Mouse (Mus musculus) urinary bladder, postnatal 4 days (tissue): Measurements from ENCODE around the gene Golm1.

Experiments
- DNase-seq, 2 experiments: peaks; one replicate each; pipeline ENCODE4 v3.0.0; 2021 to 2022; ENCODE audit warnings: low spot score in 2 of 2

Gene Golm1

DNA sequence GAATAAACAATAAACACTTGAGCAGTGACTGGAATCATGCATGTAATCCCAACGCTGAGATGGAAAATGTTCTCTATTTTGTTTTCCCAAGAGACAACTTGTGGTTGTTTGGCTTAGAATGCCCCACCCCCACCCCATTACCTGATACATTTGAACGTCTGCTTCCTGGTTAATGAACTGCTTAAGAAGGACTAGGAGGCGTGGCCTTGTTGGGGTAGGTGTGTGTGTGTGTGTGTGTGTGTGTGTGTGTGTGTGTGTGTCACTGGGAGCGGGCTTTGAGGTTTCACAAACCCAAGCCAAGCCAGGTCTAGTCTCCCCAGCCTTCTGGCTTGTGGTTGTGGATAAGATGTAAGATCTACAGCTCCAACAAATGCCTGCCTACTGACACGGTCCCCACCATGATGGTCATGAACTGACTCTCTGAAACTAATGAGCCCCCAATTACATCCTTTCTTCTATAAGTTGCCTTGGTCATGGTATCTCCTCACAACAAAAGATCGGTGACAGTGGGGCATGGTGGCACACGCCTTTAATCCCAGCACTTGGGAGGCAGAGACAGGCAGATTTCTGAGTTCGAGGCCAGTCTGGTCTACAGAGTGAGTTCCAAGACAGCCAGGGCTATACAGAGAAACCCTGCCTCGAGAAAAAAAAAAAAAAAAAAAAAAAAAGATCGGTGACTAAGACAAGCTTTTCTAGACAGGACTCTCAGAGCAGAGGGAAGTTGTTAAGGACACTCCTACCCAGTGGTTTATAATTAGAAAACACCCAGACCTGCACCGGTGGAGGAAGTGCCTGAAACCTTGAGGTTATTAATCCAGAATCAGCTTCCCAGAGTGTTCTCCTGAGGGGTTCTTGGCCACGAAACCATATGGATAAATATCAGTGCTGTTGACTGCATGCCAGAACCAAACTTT lies 962 bp upstream of the Golm1 start:
- DNase-seq = no peak

DNA sequence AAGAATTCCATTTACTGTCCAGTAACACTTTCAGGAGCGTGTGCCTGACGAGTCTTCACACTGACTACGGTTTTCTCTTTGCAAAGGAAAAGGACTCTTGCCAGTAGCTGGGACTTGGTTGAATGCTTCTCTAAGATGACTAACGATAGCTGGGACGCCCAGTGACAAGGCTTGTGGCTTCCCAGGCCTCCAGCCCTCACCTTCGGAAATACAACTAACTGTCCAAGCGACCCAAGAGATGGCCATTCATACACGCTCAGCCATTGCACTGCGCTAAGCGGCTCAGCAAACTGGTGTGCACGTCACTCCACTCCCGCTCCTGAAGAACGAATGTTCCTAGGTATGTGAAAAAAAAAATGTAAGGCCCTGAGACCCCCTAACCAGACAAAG lies 855 bp downstream of the Golm1 start:
- DNase-seq = no peak

GRCm38 (mm10) chr13:59674215-59674614 lies 1.4 kb downstream of the Golm1 start:
- no peak for DNase-seq

DNA sequence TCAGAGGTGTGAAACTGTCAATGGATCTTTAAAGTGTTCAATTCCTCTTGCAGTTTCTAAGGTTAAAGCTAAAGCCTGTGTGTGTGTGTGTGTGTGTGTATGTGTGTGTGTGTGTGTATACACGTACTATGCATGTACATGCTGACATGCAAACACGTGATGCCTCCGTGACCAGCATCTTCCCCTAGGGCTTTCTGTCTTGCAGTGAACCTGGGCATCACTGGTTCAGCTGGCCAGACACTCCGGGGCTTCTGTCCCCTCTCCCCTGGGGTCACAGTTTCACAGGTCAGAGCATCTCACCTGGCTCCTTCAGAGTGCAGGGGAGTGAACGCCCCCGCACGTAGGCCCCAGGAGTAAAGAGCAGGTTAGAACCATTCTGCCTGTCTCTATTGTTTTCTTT lies 2.0 kb downstream of the Golm1 start:
- DNase-seq = no peak

DNA sequence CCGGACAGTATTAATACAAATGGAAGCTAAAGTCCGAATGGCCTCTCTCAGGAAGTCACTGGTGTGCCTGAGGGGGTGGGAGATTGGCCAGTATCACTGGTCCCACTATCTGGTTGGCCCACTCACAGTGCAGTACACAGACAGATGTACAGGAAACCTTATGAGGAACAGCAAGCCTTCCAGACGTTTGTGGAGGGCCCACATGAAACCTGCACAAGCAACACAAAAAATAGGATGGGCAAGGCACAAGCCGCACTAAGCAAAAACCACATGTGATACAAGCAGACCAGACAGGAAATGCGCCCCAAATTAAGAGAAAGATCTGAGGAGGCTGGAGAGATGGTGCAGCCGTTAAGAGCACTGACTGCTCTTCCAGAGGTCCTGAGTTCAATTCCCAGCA lies 3.4 kb downstream of the Golm1 start:
- DNase-seq = no peak

DNA sequence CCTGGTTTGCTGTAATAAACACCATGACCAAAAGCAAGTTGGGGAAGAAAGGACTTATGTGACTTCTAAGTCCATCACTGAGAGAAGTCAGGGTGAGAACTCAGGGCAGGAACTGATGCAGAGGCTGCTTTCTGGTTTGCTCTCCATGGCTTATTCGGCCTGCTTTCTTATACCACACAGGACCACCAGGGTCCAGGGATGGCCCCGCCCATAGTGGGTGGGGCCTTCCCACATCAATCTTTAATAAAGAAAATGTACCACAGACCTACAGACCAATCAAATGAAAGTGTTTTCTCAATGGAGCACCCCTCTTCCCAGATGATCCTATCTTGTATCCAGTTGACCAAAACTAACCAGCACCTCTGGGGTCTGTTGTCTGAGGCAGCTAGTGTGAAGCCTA lies 4.1 kb downstream of the Golm1 start:
- no peak for DNase-seq

DNA sequence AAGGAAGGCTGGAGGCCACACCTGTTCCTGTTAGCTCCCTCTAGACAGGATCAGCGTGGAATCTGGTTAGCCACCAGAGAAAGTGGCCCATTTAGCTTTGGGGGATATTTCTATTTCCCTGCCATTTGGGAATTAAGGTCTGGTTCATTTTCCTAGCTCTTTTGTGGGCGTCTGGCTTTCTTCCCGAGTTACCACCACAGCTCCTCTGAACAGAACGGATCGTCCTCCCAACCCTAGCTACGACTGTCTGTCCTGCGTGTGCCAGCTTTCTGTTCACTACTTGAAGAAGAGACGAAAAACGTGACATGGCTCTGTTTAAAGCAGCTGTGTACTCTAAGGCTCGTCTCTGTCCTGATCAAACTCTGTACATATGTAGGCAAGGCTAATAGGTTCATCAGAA lies 5.7 kb downstream of the Golm1 start:
- no peak for DNase-seq

- no peak for DNase-seq
Measured at GRCm38 (mm10) chr13:59668501-59669093, 7.0 kb downstream of the Golm1 start.

GRCm38 (mm10) chr13:59667763-59668162 lies 7.8 kb downstream of the Golm1 start:
- no peak for DNase-seq

DNA sequence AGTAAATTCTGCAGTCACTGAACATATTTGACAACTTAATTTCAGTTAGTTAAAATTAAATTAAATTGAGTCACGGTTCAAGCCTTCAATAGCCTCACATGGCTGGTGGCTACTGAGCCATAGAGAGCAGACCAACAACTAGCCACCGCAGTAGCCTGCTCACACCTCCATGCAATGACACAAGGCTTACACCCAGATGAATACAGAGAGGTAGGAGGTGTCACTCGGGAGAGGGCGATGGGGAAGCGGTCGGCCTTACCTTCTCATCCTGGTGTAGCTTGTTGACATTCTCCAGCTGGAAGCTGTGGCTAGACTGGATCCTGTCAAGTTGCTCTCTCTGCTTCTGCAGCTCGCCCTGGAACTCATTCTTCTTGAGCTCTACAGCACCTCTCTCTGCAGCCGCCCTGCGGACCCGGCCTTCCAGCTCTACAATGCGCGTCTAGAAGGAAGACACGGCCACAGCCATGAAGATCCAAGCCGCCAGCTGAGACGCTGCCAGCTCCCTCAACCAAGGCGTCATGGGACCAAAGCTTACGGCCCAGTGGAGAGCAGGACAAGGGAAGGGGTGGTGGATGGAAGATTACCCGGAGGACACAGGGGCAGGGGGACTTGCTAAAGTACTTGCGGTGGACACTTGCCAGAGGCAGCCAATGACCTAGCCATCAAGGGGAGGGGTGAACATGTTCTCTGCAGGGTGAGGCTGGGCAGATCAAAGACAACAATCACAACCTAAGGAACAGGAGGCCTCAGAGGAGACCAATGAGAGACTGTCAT lies 11.5 kb downstream of the Golm1 start:
- no peak for DNase-seq

- no peak for DNase-seq
Measured at GRCm38 (mm10) chr13:59661966-59662365, 13.6 kb downstream of the Golm1 start.

- DNase-seq = no peak
Measured at GRCm38 (mm10) chr13:59661387-59661786, 14.2 kb downstream of the Golm1 start.

GRCm38 (mm10) chr13:59660371-59660770 lies 15.2 kb downstream of the Golm1 start:
- DNase-seq = no peak

GRCm38 (mm10) chr13:59657781-59658180 lies 17.8 kb downstream of the Golm1 start:
- no peak for DNase-seq

DNA sequence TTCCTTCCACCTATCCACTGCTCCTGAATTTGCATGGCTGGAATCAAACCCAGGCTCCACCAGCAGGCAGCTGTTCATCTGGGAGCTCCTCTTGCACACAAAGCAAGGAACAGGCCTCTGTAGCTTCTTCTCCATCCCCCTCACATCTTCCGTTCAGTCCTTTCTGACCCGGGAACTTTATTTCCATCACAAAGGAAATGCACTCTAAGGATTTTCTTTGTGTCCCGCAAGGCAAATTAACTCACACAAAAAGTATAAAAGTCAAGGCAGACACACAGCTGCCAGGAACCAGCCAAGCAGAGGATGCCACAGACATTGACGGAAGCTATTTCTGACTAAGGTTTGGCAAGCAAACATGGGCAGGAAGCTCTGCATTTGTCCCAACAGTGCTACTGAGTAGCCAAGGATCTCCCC lies 18.6 kb downstream of the Golm1 start:
- DNase-seq = no peak

GRCm38 (mm10) chr13:59656316-59656832 lies 19.2 kb downstream of the Golm1 start:
- no peak for DNase-seq

DNA sequence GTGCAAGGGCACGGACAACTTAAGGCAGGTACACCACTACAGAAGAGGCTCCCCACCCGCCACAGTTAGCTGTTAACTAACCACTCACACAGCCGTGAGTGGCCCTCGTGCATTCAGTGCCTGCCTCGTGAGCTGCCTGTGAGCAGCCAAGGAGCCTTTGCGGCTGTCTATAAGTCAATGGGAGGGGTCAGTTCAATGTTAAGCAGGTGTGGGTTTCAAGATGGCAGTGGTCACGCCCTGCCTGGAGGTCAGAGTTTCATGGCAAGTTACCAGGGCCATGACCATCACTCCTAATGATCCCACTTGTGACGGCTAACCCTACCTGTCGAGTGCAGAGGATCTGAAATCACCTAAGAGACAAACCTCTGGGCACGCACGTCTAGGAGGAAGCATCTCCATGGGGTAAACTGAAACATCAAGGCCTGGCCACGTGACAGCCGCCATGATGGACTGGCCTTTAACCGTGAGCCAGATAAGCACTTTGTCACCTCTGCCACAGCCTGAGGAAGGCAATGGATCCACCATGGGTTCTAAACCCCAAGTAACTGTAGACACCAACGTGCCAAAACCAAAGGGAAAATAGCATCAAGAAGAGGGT lies 19.8 kb downstream of the Golm1 start:
- DNase-seq = no peak

GRCm38 (mm10) chr13:59654465-59654864 lies 21.1 kb downstream of the Golm1 start:
- no peak for DNase-seq

DNA sequence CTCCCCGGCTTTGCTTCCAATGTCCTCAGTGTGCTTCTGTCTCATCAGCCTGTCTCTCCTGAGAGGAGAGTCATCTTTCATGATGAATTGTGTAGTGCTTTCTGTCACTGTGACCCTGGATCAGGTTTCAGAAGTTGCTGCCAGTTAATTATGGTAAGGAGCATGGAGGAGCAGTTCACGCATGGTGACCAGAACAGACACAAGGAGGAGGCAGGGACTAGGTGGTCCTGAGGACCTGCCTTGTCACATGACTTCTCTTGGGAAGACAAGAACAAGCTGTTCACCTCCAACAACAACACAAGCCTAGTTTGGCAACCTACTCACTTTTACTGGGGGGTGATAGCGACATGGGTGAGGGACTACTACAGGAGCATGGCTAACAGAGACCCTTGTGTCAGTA lies 22.5 kb downstream of the Golm1 start:
- DNase-seq = no peak

- no peak for DNase-seq
Measured at GRCm38 (mm10) chr13:59652651-59653050, 23.0 kb downstream of the Golm1 start.

DNA sequence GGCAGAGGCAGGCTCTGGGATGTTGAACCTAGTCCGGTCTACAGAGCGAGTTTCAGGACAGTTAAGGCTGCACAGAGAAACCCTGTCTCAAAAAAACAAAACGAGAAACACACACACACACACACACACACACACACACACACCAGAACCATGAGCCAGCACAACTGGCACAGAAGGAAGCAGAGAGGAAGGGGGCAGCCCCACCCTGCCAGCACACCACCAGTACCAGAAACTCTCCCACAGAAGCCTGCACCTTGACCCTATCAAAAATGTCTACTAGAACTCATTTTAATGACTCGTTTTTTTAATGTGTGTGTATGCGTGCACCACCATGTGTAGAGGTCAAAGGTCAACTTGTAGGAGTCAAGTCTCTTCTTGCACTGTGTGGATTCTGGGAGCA lies 25.8 kb downstream of the Golm1 start:
- DNase-seq = no peak

- no peak for DNase-seq
Measured at GRCm38 (mm10) chr13:59648598-59648997, 27.0 kb downstream of the Golm1 start.
